Mouse (Mus musculus): Measurements from ENCODE around the gene Sprr2j-ps. TPM values are rescaled to one million over a fixed set of nuclear protein-coding genes. Genes with fewer than 3 reads are reported as not detected.

The Sprr2j-ps gene
- polyA plus RNA-seq, 1 experiment = not detected

DNA sequence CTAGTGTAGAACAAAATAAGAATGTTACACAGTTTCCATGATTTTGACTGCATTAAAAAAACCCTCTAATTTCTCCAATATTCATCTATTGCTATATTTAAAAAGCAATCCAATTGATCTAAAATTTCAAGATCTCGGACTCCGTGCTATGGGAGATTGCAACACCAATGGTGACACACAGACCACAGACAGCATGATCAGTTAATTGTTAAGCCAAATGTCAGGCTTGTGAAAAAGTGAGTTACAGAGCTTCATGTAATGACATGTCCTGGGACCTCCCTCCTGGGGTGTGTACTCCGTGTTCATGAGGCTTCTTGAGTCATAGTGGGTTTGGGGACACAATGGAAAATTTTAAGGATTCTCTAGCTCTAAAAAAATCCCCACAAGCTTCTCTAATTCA lies 22.3 kb downstream of the Sprr2j-ps start:
- Histone ChIP-seq H3K4me3 (replicated peaks; ENCODE audit: control insufficient read depth, low read depth, low read length) (no peak overlapping the region), H3K27ac (ENCODE audit: control insufficient read depth, insufficient read depth, low read depth, low read length, poor library complexity) (no peak overlapping the region), H3K4me1 (ENCODE audit: control insufficient read depth, insufficient read depth, low read length) (no peaks in the 10 kb centered on the region)
- WGBS = 76% methylated on average over 3 of the region's 3 CpGs
- no peak for TF ChIP-seq POLR2A (IDR thresholded peaks at IDR 0.05; ENCODE audit: borderline replicate concordance, control insufficient read depth, low read depth, low read length)
- no peak for TF ChIP-seq CTCF (IDR thresholded peaks at IDR 0.05; ENCODE audit: control insufficient read depth, insufficient read depth, low read length)

DNA sequence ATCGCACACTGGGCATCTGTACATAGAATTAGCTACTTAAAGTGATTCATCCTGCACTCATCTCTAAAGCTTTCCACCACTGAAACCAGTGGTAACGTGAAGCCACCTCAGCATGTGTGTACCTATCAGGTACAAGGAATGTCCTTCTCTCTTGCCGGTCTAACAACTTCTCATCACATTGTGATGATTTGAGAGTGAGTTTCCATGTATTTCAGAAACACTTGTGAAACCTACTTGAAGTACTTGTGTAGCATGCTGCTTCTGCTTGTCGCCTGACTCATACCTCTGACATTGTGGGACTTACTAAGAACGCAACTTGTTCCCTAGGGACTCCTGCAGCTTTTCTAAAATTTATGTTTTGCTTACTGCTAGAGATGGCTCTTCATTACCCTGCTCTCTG lies 37.3 kb downstream of the Sprr2j-ps start:
- Histone ChIP-seq H3K27ac (ENCODE audit: control insufficient read depth, insufficient read depth, low read depth, low read length, poor library complexity) (no peak overlapping the region), H3K4me1 (ENCODE audit: control insufficient read depth, insufficient read depth, low read length) (no peaks in the 10 kb centered on the region), H3K4me3 (replicated peaks; ENCODE audit: control insufficient read depth, low read depth, low read length) (no peak overlapping the region)
- 78% methylated on average over 5 of the region's 5 CpGs for WGBS
- TF ChIP-seq CTCF (IDR thresholded peaks at IDR 0.05; ENCODE audit: control insufficient read depth, insufficient read depth, low read length) (no peak), POLR2A (IDR thresholded peaks at IDR 0.05; ENCODE audit: borderline replicate concordance, control insufficient read depth, low read depth, low read length) (no peak)

DNA sequence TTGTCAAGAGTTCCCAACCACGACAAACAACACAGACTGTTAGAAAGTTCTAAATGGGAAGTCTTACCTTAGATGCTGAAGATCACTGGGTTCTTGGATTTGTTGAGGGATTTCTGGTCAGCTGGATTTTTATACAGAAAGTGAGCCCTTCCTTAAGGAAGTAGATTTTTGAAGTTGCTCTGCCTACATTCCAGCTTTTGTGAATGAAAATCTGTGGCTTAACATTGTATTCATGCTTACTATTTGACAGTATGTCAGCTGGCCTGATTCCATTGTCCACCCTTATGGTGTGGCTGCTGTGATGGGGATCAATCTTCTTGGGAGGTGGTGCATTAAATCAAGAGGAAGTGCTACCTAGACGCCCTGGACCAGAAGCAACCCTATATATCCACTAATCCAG lies 40.7 kb downstream of the Sprr2j-ps start, which contains the start of gene Sprr3:
Gene Sprr3, minus strand, starts transcription at position 101 of the 400 bp plus-strand sequence.
- H3K27ac ChIP-seq (ENCODE audit: control insufficient read depth, insufficient read depth, low read depth, low read length, poor library complexity) = no peak within 1 kb of the TSS
- TF ChIP-seq POLR2A (IDR thresholded peaks at IDR 0.05; ENCODE audit: borderline replicate concordance, control insufficient read depth, low read depth, low read length) (no peak), CTCF (IDR thresholded peaks at IDR 0.05; ENCODE audit: control insufficient read depth, insufficient read depth, low read length) (no peak)
- WGBS = 58% methylated on average over 2 of the region's 2 CpGs
- no peak within 1 kb of the TSS for H3K4me3 ChIP-seq (replicated peaks; ENCODE audit: control insufficient read depth, low read depth, low read length)
- no peaks in the 10 kb centered on the region for H3K4me1 ChIP-seq (ENCODE audit: control insufficient read depth, insufficient read depth, low read length)

DNA sequence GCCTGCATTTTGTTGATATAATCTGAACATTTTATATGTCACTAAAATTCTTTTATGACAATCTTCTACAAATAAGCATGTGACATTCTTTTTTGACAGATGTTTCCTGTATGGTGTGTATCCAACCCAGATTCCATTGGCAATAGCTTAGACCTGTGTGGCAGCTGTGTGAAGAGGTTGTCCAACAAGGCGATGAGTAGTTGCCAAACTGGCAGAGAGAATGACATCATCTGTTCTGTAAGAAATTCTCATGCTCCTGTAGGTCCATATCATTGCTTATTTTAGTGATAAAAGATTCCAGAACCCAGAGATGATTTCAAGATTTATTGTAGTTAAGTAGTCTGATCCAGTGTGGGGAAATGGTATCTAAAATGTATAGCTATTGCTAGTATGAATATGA lies 48.7 kb downstream of the Sprr2j-ps start:
- WGBS = 83% methylated on average over 1 of the region's 1 CpGs
- Histone ChIP-seq H3K4me1 (ENCODE audit: control insufficient read depth, insufficient read depth, low read length) (no peaks in the 10 kb centered on the region), H3K4me3 (replicated peaks; ENCODE audit: control insufficient read depth, low read depth, low read length) (no peak overlapping the region), H3K27ac (ENCODE audit: control insufficient read depth, insufficient read depth, low read depth, low read length, poor library complexity) (no peak overlapping the region)
- TF ChIP-seq POLR2A (IDR thresholded peaks at IDR 0.05; ENCODE audit: borderline replicate concordance, control insufficient read depth, low read depth, low read length) = no peak
- TF ChIP-seq CTCF (IDR thresholded peaks at IDR 0.05; ENCODE audit: control insufficient read depth, insufficient read depth, low read length) = no peak

DNA sequence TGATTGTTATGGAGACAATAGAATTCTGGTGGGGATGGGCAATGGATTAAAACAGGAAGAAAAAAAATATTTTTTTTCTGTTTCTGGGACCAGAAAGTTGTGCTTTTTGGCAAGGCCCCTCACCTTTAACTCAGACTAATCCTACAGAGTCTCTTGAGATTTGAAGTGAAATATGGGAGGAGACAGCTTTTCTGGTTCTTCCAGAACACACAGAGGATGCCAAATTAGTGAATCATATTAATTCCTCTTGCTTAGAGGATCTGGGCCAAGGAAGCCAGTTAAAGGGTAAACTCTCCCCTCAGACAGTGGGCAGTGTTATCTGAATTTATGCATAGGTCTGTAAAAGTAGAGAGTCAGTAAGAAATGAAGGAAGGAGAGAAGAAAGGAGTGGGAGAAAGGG lies 49.5 kb downstream of the Sprr2j-ps start:
- TF ChIP-seq POLR2A (IDR thresholded peaks at IDR 0.05; ENCODE audit: borderline replicate concordance, control insufficient read depth, low read depth, low read length) = no peak
- no peak for TF ChIP-seq CTCF (IDR thresholded peaks at IDR 0.05; ENCODE audit: control insufficient read depth, insufficient read depth, low read length)

More for the DNA sequence above, 49.5 kb downstream of the Sprr2j-ps start:
- H3K4me1 ChIP-seq (ENCODE audit: control insufficient read depth, insufficient read depth, low read length) = no peaks in the 10 kb centered on the region
- no peak overlapping the region for H3K4me3 ChIP-seq (replicated peaks; ENCODE audit: control insufficient read depth, low read depth, low read length)
- no peak overlapping the region for H3K27ac ChIP-seq (ENCODE audit: control insufficient read depth, insufficient read depth, low read depth, low read length, poor library complexity)

Other genes starting within 250 kb of the Sprr2j-ps start
- not detected in 2 replicates for gene Sprr2a1, start 202.3 kb upstream of the Sprr2j-ps start, polyA plus RNA-seq (2011; ENCODE audit: insufficient read depth, insufficient read length, low replicate concordance, missing spikeins)
- not detected in 2 replicates for gene Sprr2a2, start 202.2 kb upstream of the Sprr2j-ps start, polyA plus RNA-seq (2011; ENCODE audit: insufficient read depth, insufficient read length, low replicate concordance, missing spikeins)
- not detected in 2 replicates for gene Sprr2a3, start 132.7 kb upstream of the Sprr2j-ps start, polyA plus RNA-seq (2011; ENCODE audit: insufficient read depth, insufficient read length, low replicate concordance, missing spikeins)
- not detected in 2 replicates for gene Sprr2b, start 101.5 kb upstream of the Sprr2j-ps start, polyA plus RNA-seq (2011; ENCODE audit: insufficient read depth, insufficient read length, low replicate concordance, missing spikeins)
- not detected in 2 replicates for gene Sprr2d, start 78.9 kb upstream of the Sprr2j-ps start, polyA plus RNA-seq (2011; ENCODE audit: insufficient read depth, insufficient read length, low replicate concordance, missing spikeins)
- gene Sprr2e, start 65.9 kb upstream of the Sprr2j-ps start, polyA plus RNA-seq (2011; ENCODE audit: insufficient read depth, insufficient read length, low replicate concordance, missing spikeins) = not detected in 2 replicates
- not detected in 2 replicates for gene Sprr2f, start 52.9 kb upstream of the Sprr2j-ps start, polyA plus RNA-seq (2011; ENCODE audit: insufficient read depth, insufficient read length, low replicate concordance, missing spikeins)
- not detected in 2 replicates for gene Sprr2h, start 32.4 kb upstream of the Sprr2j-ps start, polyA plus RNA-seq (2011; ENCODE audit: insufficient read depth, insufficient read length, low replicate concordance, missing spikeins)
- gene Sprr2i, start 10.1 kb upstream of the Sprr2j-ps start, polyA plus RNA-seq (2011; ENCODE audit: insufficient read depth, insufficient read length, low replicate concordance, missing spikeins) = not detected in 2 replicates
- 36.1 and 44.7 TPM in 2 replicates for gene Gm9774, start 11.3 kb downstream of the Sprr2j-ps start, polyA plus RNA-seq (2011; ENCODE audit: insufficient read depth, insufficient read length, low replicate concordance, missing spikeins)
- gene Sprr2k, start 14.5 kb downstream of the Sprr2j-ps start, polyA plus RNA-seq (2011; ENCODE audit: insufficient read depth, insufficient read length, low replicate concordance, missing spikeins) = not detected in 2 replicates
- not detected in 2 replicates for gene Sprr1b, start 20.7 kb downstream of the Sprr2j-ps start, polyA plus RNA-seq (2011; ENCODE audit: insufficient read depth, insufficient read length, low replicate concordance, missing spikeins)
- not detected in 2 replicates for gene Sprr3, start 40.6 kb downstream of the Sprr2j-ps start, polyA plus RNA-seq (2011; ENCODE audit: insufficient read depth, insufficient read length, low replicate concordance, missing spikeins)
- not detected in 2 replicates for gene Sprr1a, start 67.8 kb downstream of the Sprr2j-ps start, polyA plus RNA-seq (2011; ENCODE audit: insufficient read depth, insufficient read length, low replicate concordance, missing spikeins)
- gene Sprr4, start 82.4 kb downstream of the Sprr2j-ps start, polyA plus RNA-seq (2011; ENCODE audit: insufficient read depth, insufficient read length, low replicate concordance, missing spikeins) = not detected in 2 replicates
- gene 2310046K23Rik, start 116.4 kb downstream of the Sprr2j-ps start, polyA plus RNA-seq (2011; ENCODE audit: insufficient read depth, insufficient read length, low replicate concordance, missing spikeins) = not detected in 2 replicates
- not detected in 2 replicates for gene Ivl, start 155.7 kb downstream of the Sprr2j-ps start, polyA plus RNA-seq (2011; ENCODE audit: insufficient read depth, insufficient read length, low replicate concordance, missing spikeins)
- gene Smcp, start 170.9 kb downstream of the Sprr2j-ps start, polyA plus RNA-seq (2011; ENCODE audit: insufficient read depth, insufficient read length, low replicate concordance, missing spikeins) = not detected in 2 replicates
- gene 2210017I01Rik, start 189.4 kb downstream of the Sprr2j-ps start, polyA plus RNA-seq (2011; ENCODE audit: insufficient read depth, insufficient read length, low replicate concordance, missing spikeins) = not detected in 2 replicates
- not detected in 2 replicates for gene Lce6a, start 203.6 kb downstream of the Sprr2j-ps start, polyA plus RNA-seq (2011; ENCODE audit: insufficient read depth, insufficient read length, low replicate concordance, missing spikeins)
- not detected in 2 replicates for gene Lce1a1, start 230.2 kb downstream of the Sprr2j-ps start, polyA plus RNA-seq (2011; ENCODE audit: insufficient read depth, insufficient read length, low replicate concordance, missing spikeins)
- not detected in 2 replicates for gene Lce1b, start 238.8 kb downstream of the Sprr2j-ps start, polyA plus RNA-seq (2011; ENCODE audit: insufficient read depth, insufficient read length, low replicate concordance, missing spikeins)